Mouse (Mus musculus): ENCODE measurements around the gene Fgfr2. TPM values are rescaled to one million over a fixed set of nuclear protein-coding genes. Genes with fewer than 3 reads are reported as not detected.

Gene Fgfr2
- total and polyA plus RNA-seq, 2 experiments from 2014 or later: 17.1 to 47.6 TPM

- Histone ChIP-seq H3K9ac (no peak overlapping the region), H3K27me3 (ENCODE audit: insufficient read depth, low read length) (no peaks in the 10 kb centered on the region), H3K36me3 (ENCODE audit: insufficient read depth) (peaks cover 20% of the 10 kb centered on the region), H3K27ac (ENCODE audit: low read depth, low read length) (no peak overlapping the region), H3K4me3 (ENCODE audit: low read depth, low read length) (no peak overlapping the region), H3K4me2 (ENCODE audit: low read depth) (no peak overlapping the region), H3K9me3 (ENCODE audit: low read length) (no peaks in the 10 kb centered on the region), H3K4me1 (ENCODE audit: insufficient read depth) (no peaks in the 10 kb centered on the region)
- DNase-seq (no peak), ATAC-seq (no peak)
- no peak for TF ChIP-seq CTCF (IDR thresholded peaks at IDR 0.05; ENCODE audit: low read depth)
- WGBS: 30% methylated on average over 3 of the region's 3 CpGs
Observed at GRCm38 (mm10) chr7:132982639-132983038, 140.5 kb downstream of the Fgfr2 start.

GRCm38 (mm10) chr7:132977981-132978380, 145.2 kb downstream of the Fgfr2 start:
- Histone ChIP-seq H3K9me3 (ENCODE audit: low read length) (no peaks in the 10 kb centered on the region), H3K27ac (ENCODE audit: low read depth, low read length) (no peak overlapping the region), H3K4me2 (ENCODE audit: low read depth) (no peak overlapping the region), H3K27me3 (ENCODE audit: insufficient read depth, low read length) (no peaks in the 10 kb centered on the region), H3K9ac (no peak overlapping the region), H3K36me3 (ENCODE audit: insufficient read depth) (peaks cover 8% of the 10 kb centered on the region), H3K4me1 (ENCODE audit: insufficient read depth) (no peaks in the 10 kb centered on the region), H3K4me3 (ENCODE audit: low read depth, low read length) (no peak overlapping the region)
- TF ChIP-seq CTCF (IDR thresholded peaks at IDR 0.05; ENCODE audit: low read depth): no peak
- ATAC-seq: no peak
- no peak for DNase-seq
- 100% methylated on average over 2 of the region's 2 CpGs for WGBS

- H3K9ac ChIP-seq: no peak overlapping the region
- H3K9me3 ChIP-seq (ENCODE audit: low read length): no peaks in the 10 kb centered on the region
- no peak for ATAC-seq
- no peak overlapping the region for H3K27ac ChIP-seq (ENCODE audit: low read depth, low read length)
- TF ChIP-seq CTCF (IDR thresholded peaks at IDR 0.05; ENCODE audit: low read depth): no peak
- DNase-seq: no peak
- no peaks in the 10 kb centered on the region; the same call in 1 of the 2 replicates for H3K36me3 ChIP-seq (ENCODE audit: insufficient read depth)
- no peak overlapping the region for H3K4me2 ChIP-seq (ENCODE audit: low read depth)
- H3K4me1 ChIP-seq (ENCODE audit: insufficient read depth): no peaks in the 10 kb centered on the region
- H3K4me3 ChIP-seq (ENCODE audit: low read depth, low read length): no peak overlapping the region
- H3K27me3 ChIP-seq (ENCODE audit: insufficient read depth, low read length): no peaks in the 10 kb centered on the region
- 51% methylated on average over 2 of the region's 2 CpGs for WGBS
Observed at GRCm38 (mm10) chr7:132976079-132976478, 147.1 kb downstream of the Fgfr2 start.

- H3K9ac ChIP-seq: no peak overlapping the region
- no peaks in the 10 kb centered on the region for H3K4me1 ChIP-seq (ENCODE audit: insufficient read depth)
- DNase-seq: no peak
- no peak for TF ChIP-seq CTCF (IDR thresholded peaks at IDR 0.05; ENCODE audit: low read depth)
- H3K36me3 ChIP-seq (ENCODE audit: insufficient read depth): peaks cover 4% of the 10 kb centered on the region; the same call in 1 of the 2 replicates
- no peak overlapping the region for H3K27ac ChIP-seq (ENCODE audit: low read depth, low read length)
- no peaks in the 10 kb centered on the region for H3K27me3 ChIP-seq (ENCODE audit: insufficient read depth, low read length)
- H3K9me3 ChIP-seq (ENCODE audit: low read length): no peaks in the 10 kb centered on the region
- no peak for ATAC-seq
- no peak overlapping the region for H3K4me2 ChIP-seq (ENCODE audit: low read depth)
- WGBS: 93% methylated on average over 2 of the region's 2 CpGs
- no peak overlapping the region for H3K4me3 ChIP-seq (ENCODE audit: low read depth, low read length)
Observed at GRCm38 (mm10) chr7:132972079-132972478, 151.1 kb downstream of the Fgfr2 start.

- WGBS: 85% methylated on average over 2 of the region's 2 CpGs
Observed at GRCm38 (mm10) chr7:132965707-132966106, 157.4 kb downstream of the Fgfr2 start.

GRCm38 (mm10) chr7:132964395-132964794, 158.8 kb downstream of the Fgfr2 start:
- 85% methylated on average over 3 of the region's 3 CpGs for WGBS
- TF ChIP-seq CTCF (IDR thresholded peaks at IDR 0.05; ENCODE audit: low read depth): no peak
- Histone ChIP-seq H3K27ac (ENCODE audit: low read depth, low read length) (no peak overlapping the region), H3K4me3 (ENCODE audit: low read depth, low read length) (no peak overlapping the region), H3K9ac (no peak overlapping the region), H3K9me3 (ENCODE audit: low read length) (no peaks in the 10 kb centered on the region), H3K4me1 (ENCODE audit: insufficient read depth) (no peaks in the 10 kb centered on the region), H3K4me2 (ENCODE audit: low read depth) (no peak overlapping the region), H3K36me3 (ENCODE audit: insufficient read depth) (0 out of 2 replicates have a peak, but pooled peaks cover 4% of the 10 kb centered on the region), H3K27me3 (ENCODE audit: insufficient read depth, low read length) (no peaks in the 10 kb centered on the region)
- ATAC-seq: no peak
- DNase-seq: no peak

More at GRCm38 (mm10) chr7:132965707-132966106, 157.4 kb downstream of the Fgfr2 start:
- H3K27ac ChIP-seq (ENCODE audit: low read depth, low read length): no peak overlapping the region
- TF ChIP-seq CTCF (IDR thresholded peaks at IDR 0.05; ENCODE audit: low read depth): no peak
- no peaks in the 10 kb centered on the region for H3K27me3 ChIP-seq (ENCODE audit: insufficient read depth, low read length)
- no peaks in the 10 kb centered on the region for H3K4me1 ChIP-seq (ENCODE audit: insufficient read depth)
- H3K9ac ChIP-seq: no peak overlapping the region
- no peaks in the 10 kb centered on the region for H3K9me3 ChIP-seq (ENCODE audit: low read length)
- DNase-seq (no peak), ATAC-seq (no peak)
- no peak overlapping the region for H3K4me2 ChIP-seq (ENCODE audit: low read depth)
- 0 out of 2 replicates have a peak, but pooled peaks cover 4% of the 10 kb centered on the region for H3K36me3 ChIP-seq (ENCODE audit: insufficient read depth)
- no peak overlapping the region for H3K4me3 ChIP-seq (ENCODE audit: low read depth, low read length)

GRCm38 (mm10) chr7:132950613-132951012, 172.5 kb downstream of the Fgfr2 start:
- Histone ChIP-seq H3K4me1 (ENCODE audit: insufficient read depth) (no peaks in the 10 kb centered on the region), H3K9me3 (ENCODE audit: low read length) (no peaks in the 10 kb centered on the region), H3K9ac (no peak overlapping the region), H3K27me3 (ENCODE audit: insufficient read depth, low read length) (no peaks in the 10 kb centered on the region), H3K4me2 (ENCODE audit: low read depth) (no peak overlapping the region), H3K36me3 (ENCODE audit: insufficient read depth) (no peaks in the 10 kb centered on the region), H3K27ac (ENCODE audit: low read depth, low read length) (no peak overlapping the region), H3K4me3 (ENCODE audit: low read depth, low read length) (no peak overlapping the region)
- 89% methylated on average over 3 of the region's 3 CpGs for WGBS
- no peak for TF ChIP-seq CTCF (IDR thresholded peaks at IDR 0.05; ENCODE audit: low read depth)
- DNase-seq (no peak), ATAC-seq (no peak)

Data from forebrain, postnatal 0 days (tissue).